Mouse (Mus musculus) limb, embryonic 10.5 days (tissue): ENCODE measurements around the gene Vegfb. TPM values are rescaled to one million over a fixed set of nuclear protein-coding genes. Genes with fewer than 3 reads are reported as not detected.

Experiments used
- DNase-seq: peaks from one replicate; pipeline ENCODE4 v3.0.0-alpha.2; 2017; ENCODE audit warnings: low spot score
- H3K27ac ChIP-seq: fragments of 300-500 bp; sonication (generic); 2 replicates; pipeline ENCODE4 v1.5.1; 2016; ENCODE audit warnings: mild to moderate bottlenecking
- H3K27me3 ChIP-seq: fragments of 300-500 bp; sonication (generic); 2 replicates; pipeline ENCODE4 v1.6.1; 2016; ENCODE audit warnings: low read depth, mild to moderate bottlenecking; ENCODE audit not compliant: poor library complexity, severe bottlenecking
- H3K36me3 ChIP-seq: fragments of 300-500 bp; sonication (generic); 2 replicates; pipeline ENCODE4 v1.6.1; 2016; ENCODE audit warnings: mild to moderate bottlenecking, moderate library complexity
- H3K4me1 ChIP-seq: fragments of 300-500 bp; sonication (generic); 2 replicates; pipeline ENCODE4 v1.6.1; 2016
- H3K4me3 ChIP-seq: fragments of 300-500 bp; sonication (generic); 2 replicates; pipeline ENCODE4 v1.5.1; 2016; ENCODE audit warnings: mild to moderate bottlenecking, moderate library complexity
- H3K9me3 ChIP-seq: fragments of 300-500 bp; sonication (generic); replicated peaks from 2 replicates; pipeline ENCODE4 v1.6.1; 2016; ENCODE audit warnings: mild to moderate bottlenecking
- WGBS: fragments of 180-500 bp; shearing (Covaris S2); methylation state at CpG from one replicate; pipeline ENCODE4 v1.1.7; 2016; 5-methylcytosine and 5-hydroxymethylcytosine counted together
- polyA plus RNA-seq: library from polyadenylated mRNA; unstranded; fragments of >200 nt; fragmentation: Nextera tagmentation; extraction: Ambion mirVana; gene quantifications from 2 replicates; pipeline ENCODE4 v1.2.1, GENCODE M21; 2016

Vegfb gene
- polyA plus RNA-seq, 1 experiment from 2014 or later, result 41.7 TPM

DNA sequence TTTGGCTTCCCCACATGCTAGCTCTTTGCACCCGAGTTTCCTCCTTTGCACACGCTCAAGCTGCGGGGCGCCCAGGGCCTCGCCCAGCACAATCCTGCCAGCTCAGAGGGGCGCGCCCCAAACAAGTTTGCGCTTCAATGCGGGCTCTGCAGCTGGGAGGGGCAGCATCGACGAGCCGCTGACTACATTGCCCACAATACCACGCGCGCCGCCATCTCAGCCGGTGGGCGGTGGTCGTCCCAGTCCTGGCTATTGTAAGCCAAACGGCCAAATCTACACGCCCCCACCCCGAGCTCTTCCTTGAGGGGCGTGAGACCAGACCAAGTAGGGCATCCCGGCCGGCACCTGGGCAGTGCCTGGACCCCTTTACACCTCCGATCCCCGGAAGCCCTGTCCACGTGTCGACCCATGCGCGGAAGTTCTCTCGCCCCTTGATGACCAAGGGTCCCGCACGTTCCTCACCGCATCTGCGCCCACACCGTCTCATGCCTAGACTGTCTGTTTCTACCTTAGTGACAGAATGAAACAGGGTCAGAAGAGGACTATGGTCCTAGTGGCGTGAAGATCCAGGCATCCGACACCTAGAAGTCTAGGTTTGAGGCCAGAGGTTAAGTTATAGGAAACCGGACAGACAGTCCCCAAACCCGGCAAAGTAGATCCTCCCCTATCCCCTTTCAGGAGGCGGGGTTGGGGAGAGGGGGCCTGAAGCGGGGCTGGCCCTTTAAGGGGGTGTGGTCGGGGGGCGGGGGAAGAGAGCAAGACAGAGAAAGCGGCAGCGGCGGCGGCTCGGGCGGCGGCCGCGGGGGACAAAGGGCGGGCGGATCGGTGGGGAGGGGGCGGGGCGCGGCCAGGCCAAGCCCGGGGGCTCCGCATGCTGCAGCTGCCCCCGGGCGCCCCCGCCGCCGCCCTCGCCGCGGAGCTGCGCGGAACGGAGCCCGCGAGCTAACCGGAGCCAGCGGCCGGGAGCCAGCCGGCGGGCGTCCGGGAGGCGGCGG lies 12.9 kb downstream of the Vegfb start, which contains the start of gene Ppp1r14b:
Ppp1r14b (plus strand) TSS at position 758 of the 995 bp plus-strand sequence.
- DNase-seq, result peak; percentile 94
- peak within 1 kb of the TSS; percentile 93 for H3K27ac ChIP-seq
- WGBS, result 2% methylated on average over 83 of the region's 84 CpGs
- peak within 1 kb of the TSS; percentile 83 for H3K4me3 ChIP-seq
- no peaks in the 10 kb centered on the region for H3K9me3 ChIP-seq
- peaks cover 78% of the 10 kb centered on the region for H3K4me1 ChIP-seq
- H3K36me3 ChIP-seq, result peaks cover 31% of the 10 kb centered on the region
- H3K27me3 ChIP-seq, result peaks cover 3% of the 10 kb centered on the region; the same call in 1 of the 2 replicates

GRCm38 (mm10) chr19:6973581-6974190 lies 13.8 kb downstream of the Vegfb start:
- no peaks in the 10 kb centered on the region for H3K9me3 ChIP-seq
- peaks cover 78% of the 10 kb centered on the region for H3K4me1 ChIP-seq

GRCm38 (mm10) chr19:6972247-6972917 lies 15.1 kb downstream of the Vegfb start:
- DNase-seq, result no peak
- Histone ChIP-seq H3K9me3 (no peaks in the 10 kb centered on the region), H3K27me3 (peaks cover 3% of the 10 kb centered on the region; the same call in 1 of the 2 replicates), H3K4me1 (peaks cover 75% of the 10 kb centered on the region), H3K27ac (0 out of 2 replicates have a peak overlapping the region, but pooled peaks have one; percentile 37), H3K4me3 (no peak overlapping the region; the same call in 1 of the 2 replicates), H3K36me3 (peaks cover 14% of the 10 kb centered on the region)
- WGBS, result 86% methylated on average over 13 of the region's 13 CpGs

More at GRCm38 (mm10) chr19:6973581-6974190, 13.8 kb downstream of the Vegfb start:
- H3K27ac ChIP-seq, result peak overlapping the region; percentile 93
- DNase-seq, result no peak
- H3K4me3 ChIP-seq, result peak overlapping the region; percentile 83
- WGBS, result 31% methylated on average over 12 of the region's 12 CpGs
- peaks cover 28% of the 10 kb centered on the region for H3K36me3 ChIP-seq
- H3K27me3 ChIP-seq, result peaks cover 3% of the 10 kb centered on the region; the same call in 1 of the 2 replicates

DNA sequence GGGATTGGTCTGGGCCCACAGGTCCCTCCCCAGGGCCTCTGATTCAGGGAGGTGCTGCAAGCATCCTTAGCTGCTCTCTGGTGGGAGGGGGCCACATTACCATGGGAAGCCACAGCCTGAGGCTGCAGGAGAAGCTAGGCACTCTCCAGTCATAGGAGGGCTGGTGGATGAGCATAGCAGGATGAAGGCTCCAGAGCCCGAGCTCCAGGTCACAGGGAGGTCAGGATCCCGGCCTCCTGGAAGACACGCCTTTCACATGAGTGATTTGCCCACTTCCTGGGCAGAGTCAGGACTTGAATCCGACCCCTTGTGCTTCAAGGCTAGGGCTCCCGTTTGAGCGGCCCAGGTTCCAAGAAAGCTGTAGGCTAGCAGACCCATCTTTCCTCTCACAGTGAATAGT lies 15.8 kb downstream of the Vegfb start:
- Histone ChIP-seq H3K4me3 (peak overlapping the region; percentile 8; the same call in 1 of the 2 replicates), H3K9me3 (no peaks in the 10 kb centered on the region), H3K4me1 (peaks cover 69% of the 10 kb centered on the region), H3K27me3 (peaks cover 3% of the 10 kb centered on the region; the same call in 1 of the 2 replicates), H3K36me3 (peaks cover 8% of the 10 kb centered on the region), H3K27ac (peak overlapping the region; percentile 37; the same call in 1 of the 2 replicates)
- 13% methylated on average over 6 of the region's 6 CpGs for WGBS
- no peak for DNase-seq

DNA sequence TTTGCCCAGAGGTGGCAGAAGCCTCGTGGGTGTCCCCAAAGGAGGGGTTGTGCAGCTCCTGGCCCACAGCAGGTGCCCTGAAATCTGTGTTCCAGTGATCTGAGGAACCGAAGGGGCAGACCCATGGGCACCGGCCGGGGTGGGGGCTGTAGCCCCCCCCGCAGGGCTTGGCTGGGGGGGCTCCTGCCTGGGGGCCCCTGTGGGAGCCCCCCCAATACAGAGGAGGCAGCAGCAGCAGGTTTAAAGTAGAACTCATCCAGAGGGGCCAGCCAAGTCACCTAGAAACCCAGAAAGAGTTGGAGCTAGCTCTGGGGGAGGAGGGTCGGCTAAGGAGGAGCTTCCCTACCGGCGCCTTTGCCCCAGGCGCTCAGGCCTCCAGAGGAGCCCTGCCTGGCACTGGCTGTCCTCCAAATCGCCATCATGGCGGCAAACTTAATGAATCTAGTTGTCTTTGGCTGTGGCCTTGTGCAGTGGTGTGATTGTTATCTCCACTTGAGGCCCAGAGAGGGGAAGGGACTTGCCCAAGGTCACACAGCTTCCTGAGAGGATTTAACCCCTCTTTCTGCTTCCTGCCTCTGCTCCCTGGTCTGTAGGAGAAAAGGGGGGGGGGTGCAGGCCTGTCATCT lies 16.9 kb downstream of the Vegfb start:
- Histone ChIP-seq H3K4me3 (peak overlapping the region; percentile 66), H3K36me3 (peaks cover 10% of the 10 kb centered on the region), H3K27ac (peak overlapping the region; percentile 87), H3K4me1 (peaks cover 59% of the 10 kb centered on the region), H3K27me3 (peaks cover 3% of the 10 kb centered on the region; the same call in 1 of the 2 replicates), H3K9me3 (no peaks in the 10 kb centered on the region)
- 24% methylated on average over 11 of the region's 11 CpGs for WGBS
- no peak for DNase-seq

DNA sequence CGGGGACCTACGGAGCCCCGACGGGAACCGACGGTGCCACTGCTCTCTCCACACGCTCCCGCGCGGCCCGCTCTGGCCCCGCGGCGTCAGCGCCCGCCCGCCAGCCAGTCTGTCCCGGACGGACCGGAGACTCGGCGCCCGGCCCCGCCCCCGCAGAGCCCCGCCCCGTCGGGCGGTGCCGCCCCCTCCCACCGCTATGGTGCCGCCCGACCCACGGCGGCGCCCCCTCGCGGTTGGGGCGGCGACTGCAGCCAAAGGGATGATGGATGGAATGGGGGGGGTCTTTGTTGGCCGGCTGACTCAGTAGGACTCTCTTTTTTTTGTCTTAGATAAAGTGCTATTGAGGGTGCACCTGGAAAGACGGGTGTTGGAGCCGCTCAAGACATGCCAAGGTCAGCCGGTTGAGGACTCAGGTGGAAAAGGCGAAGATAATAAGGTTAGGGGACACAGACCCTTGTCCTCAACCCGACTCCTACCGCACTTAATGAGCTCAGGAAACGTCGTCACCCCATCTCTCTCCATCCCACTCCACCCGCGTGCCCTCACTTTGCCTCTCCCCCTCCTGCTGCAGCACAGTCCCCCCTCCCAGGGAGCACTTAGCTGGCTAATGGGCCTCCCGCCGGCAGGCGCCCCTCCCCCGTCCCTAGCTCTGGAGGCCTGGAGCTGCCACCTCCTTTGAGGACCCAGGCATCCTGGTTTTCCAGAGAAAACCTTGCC lies 17.6 kb downstream of the Vegfb start:
- peaks cover 3% of the 10 kb centered on the region; the same call in 1 of the 2 replicates for H3K27me3 ChIP-seq
- peaks cover 59% of the 10 kb centered on the region for H3K4me1 ChIP-seq
- WGBS, result 1% methylated on average over 53 of the region's 55 CpGs
- DNase-seq, result peak; percentile 86
- peak overlapping the region; percentile 66 for H3K4me3 ChIP-seq
- peaks cover 17% of the 10 kb centered on the region for H3K36me3 ChIP-seq
- no peaks in the 10 kb centered on the region for H3K9me3 ChIP-seq
- H3K27ac ChIP-seq, result peak overlapping the region; percentile 87

DNA sequence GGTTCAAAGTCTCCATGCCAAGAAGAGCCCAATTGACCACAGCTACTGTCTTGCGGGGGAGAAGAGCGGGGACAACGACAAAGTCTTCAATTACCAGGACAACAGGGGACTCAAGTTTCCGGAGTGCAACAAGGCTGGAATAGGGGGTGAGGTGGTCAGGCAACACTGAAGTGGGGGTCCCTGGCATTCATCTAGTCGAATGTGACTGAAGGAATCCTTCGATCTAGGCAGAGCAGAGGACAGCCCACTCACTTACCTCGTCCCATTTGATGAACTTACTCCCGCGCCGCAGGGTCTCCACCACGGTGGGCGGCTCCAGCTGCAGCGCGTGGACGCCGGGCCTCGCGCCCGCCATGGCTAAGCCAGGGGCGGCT lies 18.2 kb downstream of the Vegfb start:
- WGBS, result under 1% methylated on average over 20 of the region's 20 CpGs
- peak overlapping the region; percentile 87 for H3K27ac ChIP-seq
- no peaks in the 10 kb centered on the region for H3K9me3 ChIP-seq
- peaks cover 23% of the 10 kb centered on the region for H3K36me3 ChIP-seq
- peaks cover 3% of the 10 kb centered on the region; the same call in 1 of the 2 replicates for H3K27me3 ChIP-seq
- H3K4me3 ChIP-seq, result peak overlapping the region; percentile 66
- H3K4me1 ChIP-seq, result peaks cover 59% of the 10 kb centered on the region
- no peak for DNase-seq

- Histone ChIP-seq H3K9me3 (no peaks in the 10 kb centered on the region), H3K27ac (peak overlapping the region; percentile 87; the same call in 1 of the 2 replicates), H3K4me3 (peak overlapping the region; percentile 66), H3K27me3 (peaks cover 3% of the 10 kb centered on the region; the same call in 1 of the 2 replicates), H3K4me1 (peaks cover 54% of the 10 kb centered on the region), H3K36me3 (peaks cover 29% of the 10 kb centered on the region)
- 12% methylated on average over 15 of the region's 15 CpGs for WGBS
- no peak for DNase-seq
These were observed 18.8 kb downstream of the Vegfb start for GRCm38 (mm10) chr19:6968491-6969271.

- WGBS, result 85% methylated on average over 10 of the region's 10 CpGs
- H3K4me1 ChIP-seq, result peaks cover 21% of the 10 kb centered on the region
- H3K36me3 ChIP-seq, result peaks cover 69% of the 10 kb centered on the region
These were observed 31.0 kb downstream of the Vegfb start for GRCm38 (mm10) chr19:6956461-6956860.

DNA sequence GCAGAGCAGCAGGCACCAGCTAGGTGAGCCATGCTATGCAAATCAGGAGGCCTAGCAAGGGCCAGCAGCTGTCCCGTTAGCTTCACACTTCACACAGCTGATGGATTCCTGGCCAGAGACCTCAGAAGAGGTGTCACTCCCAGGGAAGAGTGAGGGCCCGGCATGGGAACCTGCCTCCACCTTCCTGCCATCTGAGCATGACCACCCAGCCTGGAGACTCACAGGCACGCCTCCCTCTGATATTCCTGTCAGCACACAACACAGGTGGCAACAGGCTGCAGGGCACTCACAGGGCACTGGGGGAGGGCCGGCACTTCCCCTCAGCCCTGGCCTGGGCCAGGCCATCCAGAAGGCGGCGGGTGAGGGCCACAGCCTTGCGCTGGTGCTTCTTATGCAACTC lies 32.0 kb downstream of the Vegfb start:
- Histone ChIP-seq H3K27me3 (no peaks in the 10 kb centered on the region), H3K4me3 (no peak overlapping the region), H3K4me1 (peaks cover 23% of the 10 kb centered on the region), H3K9me3 (no peaks in the 10 kb centered on the region), H3K27ac (0 out of 2 replicates have a peak overlapping the region, but pooled peaks have one; percentile 10), H3K36me3 (peaks cover 64% of the 10 kb centered on the region)
- WGBS, result 69% methylated on average over 7 of the region's 7 CpGs
- no peak for DNase-seq

More at GRCm38 (mm10) chr19:6956461-6956860, 31.0 kb downstream of the Vegfb start:
- H3K27ac ChIP-seq, result no peak overlapping the region
- H3K27me3 ChIP-seq, result no peaks in the 10 kb centered on the region
- no peaks in the 10 kb centered on the region for H3K9me3 ChIP-seq
- no peak for DNase-seq
- H3K4me3 ChIP-seq, result no peak overlapping the region

DNA sequence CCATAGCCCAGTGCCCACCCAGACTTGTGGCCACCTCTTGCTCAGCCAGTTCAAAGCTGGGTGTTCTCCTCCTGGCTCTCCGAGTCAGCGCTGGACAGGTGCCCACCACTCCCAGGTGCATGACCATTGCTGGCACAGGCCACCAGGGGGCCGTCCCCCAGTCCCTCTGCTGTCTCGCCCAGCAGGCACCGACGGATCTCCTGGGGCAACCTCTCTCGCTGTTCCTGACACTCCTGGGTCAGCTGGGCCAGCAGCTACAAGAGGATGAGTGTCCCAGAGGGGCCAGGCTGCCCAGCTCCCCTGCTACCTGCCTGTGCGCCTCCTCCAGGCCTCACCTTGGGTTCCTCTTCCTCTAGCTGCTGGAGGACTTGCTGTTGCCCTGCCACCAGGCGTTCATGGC lies 33.4 kb downstream of the Vegfb start:
- peak; percentile 61 for DNase-seq
- peaks cover 51% of the 10 kb centered on the region for H3K36me3 ChIP-seq
- H3K27ac ChIP-seq, result no peak overlapping the region
- H3K27me3 ChIP-seq, result no peaks in the 10 kb centered on the region
- 56% methylated on average over 9 of the region's 9 CpGs for WGBS
- H3K9me3 ChIP-seq, result no peaks in the 10 kb centered on the region
- no peak overlapping the region for H3K4me3 ChIP-seq
- H3K4me1 ChIP-seq, result peaks cover 33% of the 10 kb centered on the region
